Mouse (Mus musculus) brain, embryonic 14.5 days (tissue): ENCODE data around the gene Haus8. TPM values are rescaled to one million over a fixed set of nuclear protein-coding genes. Genes with fewer than 3 reads are reported as not detected.
"Not testable (repeated sequence)": the region's sequence is repeated elsewhere in the genome, so short reads cannot be mapped to it uniquely, and the experiment has no call there.

ENCODE experiments used
- DNase-seq: peaks from one replicate; pipeline ENCODE4 v3.0.0-alpha.2; 2011; ENCODE audit warnings: low read depth
- CTCF ChIP-seq: fragments of 200-500 bp; IDR thresholded peaks from 2 replicates; pipeline ENCODE4 v1.5.1; 2012; ENCODE audit warnings: inconsistent platforms, mild to moderate bottlenecking, moderate library complexity, borderline replicate concordance; ENCODE audit not compliant: insufficient read depth, insufficient read length; ENCODE audit errors: extremely low read depth
- POLR2A ChIP-seq: fragments of 200-500 bp; IDR thresholded peaks from 2 replicates; pipeline ENCODE4 v1.6.1; 2012; ENCODE audit warnings: mild to moderate bottlenecking, inconsistent platforms, borderline replicate concordance; ENCODE audit not compliant: poor library complexity, insufficient read depth, insufficient read length, severe bottlenecking; ENCODE audit errors: extremely low read depth
- polyA plus RNA-seq: library from polyadenylated mRNA; depleted of rRNA; stranded (reverse); fragments of >200 nt; gene quantifications from 2 replicates; pipeline ENCODE4 v1.2.3, GENCODE M21; 2012; rRNA removed

Haus8 gene
- polyA plus RNA-seq, 1 experiment = 28.2 TPM

- peak; percentile 36 for DNase-seq
- no peak for TF ChIP-seq CTCF
- no peak for TF ChIP-seq POLR2A
Observed at GRCm38 (mm10) chr8:71273151-71273510, 397 bp upstream of the Haus8 start.

DNA sequence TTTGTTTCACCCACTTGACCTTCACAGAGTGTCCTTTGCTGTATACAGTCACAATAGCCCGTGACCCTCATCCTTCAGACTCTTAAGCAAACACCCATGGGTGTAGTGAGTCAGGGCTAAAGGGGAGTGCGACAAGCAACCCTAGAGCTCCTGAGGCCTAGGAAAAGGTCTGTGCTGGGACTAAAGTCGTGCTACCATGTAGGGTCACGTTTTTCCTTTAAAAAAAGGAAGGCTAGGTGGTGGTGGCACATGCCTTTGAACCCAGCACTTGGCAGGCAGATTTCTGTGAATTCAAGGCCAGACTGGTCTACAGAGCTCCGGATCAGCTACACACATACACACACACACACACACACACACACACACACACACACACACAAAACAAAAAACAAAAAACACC is 1.1 kb downstream of the Haus8 start:
- TF ChIP-seq POLR2A (no peak), CTCF (no peak)
- DNase-seq = peak; percentile 11

DNA sequence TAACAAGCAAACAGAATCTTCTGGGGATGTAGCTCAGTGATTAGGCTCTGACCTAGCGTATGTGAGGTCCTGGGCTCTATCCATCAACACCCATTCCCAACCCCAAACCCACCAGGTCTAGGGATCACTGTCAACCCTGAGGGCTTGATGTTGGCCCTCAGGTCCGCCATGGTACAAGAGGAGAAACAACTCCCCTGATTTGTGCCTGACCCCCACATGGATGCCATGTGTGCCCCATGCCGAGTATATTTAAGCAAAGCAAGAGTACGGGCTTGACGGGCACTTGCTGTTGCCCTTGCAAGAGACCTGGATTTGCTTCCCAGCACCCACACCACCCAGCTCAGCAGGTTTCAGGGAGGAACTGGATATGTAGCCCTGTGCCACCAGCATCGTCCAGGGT is 4.4 kb downstream of the Haus8 start:
- DNase-seq = not testable (repeated sequence)

GRCm38 (mm10) chr8:71267690-71268089 is 5.0 kb downstream of the Haus8 start:
- TF ChIP-seq POLR2A (no peak), CTCF (no peak)
- no peak for DNase-seq

- TF ChIP-seq CTCF (0 out of 2 replicates have a peak, but pooled peaks have one; percentile 4), POLR2A (no peak)
- DNase-seq = peak; percentile 4
Observed at GRCm38 (mm10) chr8:71261234-71261633, 11.5 kb downstream of the Haus8 start.

DNA sequence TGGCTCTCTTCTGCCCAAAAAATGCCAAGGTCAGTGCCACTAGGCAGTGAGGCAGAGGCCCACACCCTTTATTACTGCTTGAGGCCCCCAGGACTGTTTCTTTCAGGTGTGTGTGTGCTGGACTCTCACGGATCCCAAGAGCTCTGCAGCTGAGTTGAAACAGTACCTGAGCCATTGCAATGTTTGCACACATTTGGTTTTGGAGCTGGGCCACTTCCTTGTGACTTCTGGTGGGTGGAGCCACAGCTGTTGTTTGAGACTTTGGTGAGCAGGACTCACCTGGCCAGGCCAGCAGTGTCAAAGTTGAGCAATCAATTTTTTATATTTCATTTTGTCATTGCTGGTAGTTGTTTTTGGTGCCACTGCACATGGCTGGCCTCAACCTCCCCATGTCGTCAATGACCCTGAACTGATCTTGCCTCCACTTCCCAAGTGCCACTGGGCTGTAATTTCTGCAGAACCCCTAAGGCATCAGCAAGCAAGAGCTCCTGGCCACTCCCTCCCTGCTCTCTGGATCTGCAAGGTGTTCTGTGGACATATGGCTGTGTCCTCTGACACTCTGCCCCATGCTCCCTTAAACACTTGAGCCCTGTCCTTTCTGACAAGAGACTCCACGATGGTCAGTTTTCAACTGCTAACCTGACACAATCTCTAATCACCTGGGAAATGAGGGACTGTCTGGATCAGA is 16.0 kb downstream of the Haus8 start:
- TF ChIP-seq CTCF (no peak), POLR2A (no peak)
- DNase-seq = no peak

GRCm38 (mm10) chr8:71248203-71248602 is 24.5 kb downstream of the Haus8 start:
- TF ChIP-seq CTCF = no peak
- TF ChIP-seq POLR2A = no peak
- no peak for DNase-seq

- DNase-seq = no peak
- TF ChIP-seq CTCF (no peak), POLR2A (no peak)
Observed at GRCm38 (mm10) chr8:71242757-71243156, 30.0 kb downstream of the Haus8 start.

DNA sequence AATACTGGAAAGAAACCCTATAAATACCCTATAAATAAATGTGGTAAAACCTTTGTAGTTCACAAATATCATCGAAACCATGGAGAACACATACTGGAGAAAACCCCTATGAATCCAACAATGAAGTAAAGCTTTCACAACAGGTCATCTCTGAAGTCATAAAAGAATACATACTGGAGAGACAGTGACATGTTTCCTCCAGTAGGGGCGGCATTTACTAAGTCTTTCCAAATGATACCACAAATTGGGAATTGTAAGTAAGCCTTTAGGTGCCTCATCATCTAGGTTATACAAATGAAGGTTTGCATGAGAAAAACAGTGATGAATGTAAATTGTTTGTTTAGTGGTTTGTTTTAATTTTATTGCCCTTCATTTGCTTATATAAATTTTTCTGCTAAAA is 48.2 kb downstream of the Haus8 start:
- TF ChIP-seq CTCF (no peak), POLR2A (no peak)
- DNase-seq = peak; percentile 13

DNA sequence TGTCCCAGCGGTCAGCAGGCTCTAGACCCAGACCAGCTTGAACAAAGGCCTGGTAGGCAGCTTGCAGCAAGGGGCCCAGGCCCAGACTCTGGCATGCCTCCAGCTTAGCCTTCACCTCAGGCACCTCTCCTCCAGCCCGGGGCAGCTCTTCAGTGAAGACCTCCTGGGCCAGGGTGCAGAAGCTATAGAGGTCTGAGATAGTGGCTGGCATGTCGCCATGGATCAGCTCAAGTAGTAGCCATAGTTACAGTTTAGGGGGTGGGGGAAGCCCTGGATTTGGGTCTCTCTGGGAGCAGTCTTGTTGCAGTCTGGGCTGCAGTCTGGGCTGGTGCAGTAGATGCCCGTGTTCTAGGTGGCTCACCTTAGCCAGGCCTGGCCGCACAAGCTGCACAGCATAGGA is 58.5 kb downstream of the Haus8 start:
- DNase-seq = not testable (repeated sequence)

DNA sequence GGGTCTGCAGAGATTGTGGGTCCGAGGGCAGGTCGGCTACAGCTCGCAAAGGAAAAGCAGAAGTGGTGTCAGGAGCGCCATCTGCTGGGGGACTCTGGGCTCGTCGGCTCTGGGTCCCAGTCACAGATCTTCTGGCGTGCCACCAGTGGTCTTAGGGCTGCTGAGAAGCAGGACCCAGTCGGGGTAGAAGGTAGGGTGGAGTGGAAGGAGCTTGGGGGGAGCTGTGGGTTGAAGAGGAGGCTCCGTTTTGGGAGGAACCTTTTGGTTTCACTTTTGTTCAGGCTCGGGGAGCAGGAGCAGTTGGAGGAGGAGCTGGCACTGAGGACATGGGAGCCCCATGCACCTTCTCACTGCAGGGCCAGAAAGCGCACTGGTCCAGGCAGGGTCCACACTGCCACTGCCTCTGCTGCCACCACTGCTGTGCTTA is 67.2 kb downstream of the Haus8 start:
- DNase-seq = not testable (repeated sequence)

Other genes starting within 250 kb of the Haus8 start
- 30.8 and 51.9 TPM in 2 replicates for gene Myo9b, start 220 bp downstream of the Haus8 start, polyA plus RNA-seq
- gene Use1, start 93.9 kb upstream of the Haus8 start, polyA plus RNA-seq = 155 and 176 TPM in 2 replicates
- gene Ocel1, start 98.4 kb upstream of the Haus8 start, polyA plus RNA-seq = 5.4 and 6.0 TPM in 2 replicates
- 59.4 and 61.5 TPM in 2 replicates for gene Nr2f6, start 109.0 kb upstream of the Haus8 start, polyA plus RNA-seq
- 8.7 and 9.4 TPM in 2 replicates for gene Ushbp1, start 122.9 kb upstream of the Haus8 start, polyA plus RNA-seq
- gene Babam1, start 123.9 kb upstream of the Haus8 start, polyA plus RNA-seq = 115 and 119 TPM in 2 replicates
- 12.1 and 29.4 TPM in 2 replicates for gene Ankle1, start 133.1 kb upstream of the Haus8 start, polyA plus RNA-seq
- 163 and 168 TPM in 2 replicates for gene Abhd8, start 190.7 kb upstream of the Haus8 start, polyA plus RNA-seq
- 94.8 and 124 TPM in 2 replicates for gene Mrpl34, start 192.0 kb upstream of the Haus8 start, polyA plus RNA-seq
- 206 and 229 TPM in 2 replicates for gene Dda1, start 196.3 kb upstream of the Haus8 start, polyA plus RNA-seq
- 124 and 153 TPM in 2 replicates for gene Ano8, start 213.0 kb upstream of the Haus8 start, polyA plus RNA-seq
- 25.5 and 34.2 TPM in 2 replicates for gene Gtpbp3, start 215.2 kb upstream of the Haus8 start, polyA plus RNA-seq
- gene Plvap, start 238.8 kb upstream of the Haus8 start, polyA plus RNA-seq = 10.1 and 13.0 TPM in 2 replicates